ENCODE assay signal across 21 mouse cellular contexts in the genomic region with DNA sequence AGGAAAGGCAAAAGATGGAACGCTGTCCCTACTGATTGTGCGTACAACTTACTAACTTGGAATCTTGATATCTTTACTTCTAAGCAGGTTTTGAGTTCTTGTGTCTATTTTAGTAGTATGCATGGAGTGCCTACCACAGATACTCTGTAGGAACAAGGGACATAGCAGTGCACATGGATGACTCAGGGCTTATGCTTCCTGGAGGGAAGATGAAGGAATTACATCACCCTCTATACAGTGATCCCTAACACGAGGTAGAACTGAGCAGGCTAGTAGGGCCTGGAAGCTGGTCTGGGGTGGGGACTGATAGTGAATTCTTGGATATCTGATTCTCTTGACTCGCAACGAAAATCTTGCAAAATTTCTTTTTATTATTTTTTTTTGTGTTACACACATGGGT.
DNase-seq lines count a peak whose midpoint lies in the region; ATAC-seq lines count a peak whose summit lies in the region.
"Had no signal": no experiment of that assay in that cellular context is flagged by ENCODE, and none has a peak within 500 bp of the region (broad histone marks: within the 10 kb centered on the region; RNA-seq: fewer than 3 reads in every experiment).

No protein-coding gene starts in this region.

- DNase-seq in cerebellum, postnatal 25 days = peak; percentile 9 to 13
- DNase-seq in ES-CJ7 (ENCODE audit: low read depth, low spot score) = peak; percentile 39
- peak; percentile 72 for DNase-seq in R1 (ENCODE audit: low read depth, low spot score)
- DNase-seq in gastrocnemius, postnatal 14 days = no peak
- no peak for DNase-seq in ovary, adult 18-20 months (ENCODE audit: low spot score)
- DNase-seq: adrenal gland, postnatal 10 days; adrenal gland, postnatal 36 days; B cell, adult 2 months; cerebellum, adult 11 months; cerebellum, adult 8-10 months; cerebellum, postnatal 14 days; forebrain, postnatal 0 days; gastrocnemius, postnatal 25 days; heart, adult 18-20 months; heart, postnatal 10 days; heart, postnatal 36 days; kidney, adult 18-20 months had no signal

- intact Hi-C loops in gastrocnemius, postnatal 14 days (cut with DNase I; ENCODE audit: low total_unique reads) = no loop called here

- ATAC-seq in cerebellum, adult (ENCODE audit: insufficient number of reproducible peaks, low FRiP score, low TSS enrichment) = no peak
- ATAC-seq: forebrain, embryonic 14.5 days; forebrain, postnatal 0 days; hindbrain, embryonic 16.5 days; intestine, embryonic 15.5 days had no signal

Comparison
In these comparisons a context has a peak if more than half of its experiments do, and no peak if none do; other contexts are left out.
1. DNase-seq: peak in cerebellum, postnatal 25 days (2 of 2), ES-CJ7 (single experiment) and R1 (single experiment); none in gastrocnemius, postnatal 14 days (single experiment) and ovary, adult 18-20 months (single experiment).